Mouse (Mus musculus): Measurements from ENCODE around the gene Dgcr2. TPM values are rescaled to one million over a fixed set of nuclear protein-coding genes. Genes with fewer than 3 reads are reported as not detected.

Dgcr2 gene
- 87.9 and 89.2 TPM in 2 replicates for polyA plus RNA-seq (2015; fragmentation: Nextera tagmentation; extraction: Ambion mirVana)

DNA sequence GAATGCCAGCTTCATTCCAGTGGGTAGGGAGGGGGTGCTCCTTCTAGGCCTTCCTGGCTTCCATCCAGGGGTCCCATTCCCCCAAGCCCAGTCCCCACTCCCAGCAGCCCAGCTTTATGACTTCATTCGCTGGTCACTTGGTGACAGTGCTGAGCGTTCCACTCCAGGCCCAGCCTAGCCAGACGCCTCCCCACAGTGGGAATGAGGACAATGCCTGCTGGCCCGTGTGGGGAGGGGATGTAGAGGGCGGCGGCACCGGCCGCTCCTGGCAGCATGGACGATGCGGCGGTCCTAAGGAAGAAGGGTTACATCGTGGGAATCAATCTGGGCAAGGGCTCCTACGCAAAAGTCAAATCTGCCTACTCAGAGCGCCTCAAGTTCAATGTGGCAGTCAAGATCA lies at the start of gene Dgcr2, which contains the start of gene Tssk2:
Gene Dgcr2 (minus strand): TSS at position 101 of the 400 bp plus-strand sequence.
Gene Tssk2 (plus strand): TSS at position 176 of the 400 bp plus-strand sequence.
- H3K9ac ChIP-seq (ENCODE audit: low read length), result no peak within 1 kb of the TSS
- no peak within 1 kb of the TSS for H3K4me2 ChIP-seq (ENCODE audit: low read depth, low read length)
- no peaks in the 10 kb centered on the region for H3K9me3 ChIP-seq (ENCODE audit: control insufficient read depth, low read length)
- H3K27ac ChIP-seq (ENCODE audit: low read length), result no peak within 1 kb of the TSS
- peaks cover 35% of the 10 kb centered on the region for H3K36me3 ChIP-seq (ENCODE audit: control insufficient read depth, insufficient read depth, low read length)
- H3K4me1 ChIP-seq (replicated peaks; ENCODE audit: control insufficient read depth, insufficient read depth, low read length), result no peaks in the 10 kb centered on the region
- H3K27me3 ChIP-seq (ENCODE audit: control insufficient read depth, insufficient read depth, low read depth, low read length), result no peaks in the 10 kb centered on the region; the same call in 1 of the 2 replicates
- no peak for ATAC-seq (ENCODE audit: low read depth)
- no peak within 1 kb of the TSS for H3K4me3 ChIP-seq (ENCODE audit: low read length)
- WGBS, result 89% methylated on average over 14 of the region's 14 CpGs

DNA sequence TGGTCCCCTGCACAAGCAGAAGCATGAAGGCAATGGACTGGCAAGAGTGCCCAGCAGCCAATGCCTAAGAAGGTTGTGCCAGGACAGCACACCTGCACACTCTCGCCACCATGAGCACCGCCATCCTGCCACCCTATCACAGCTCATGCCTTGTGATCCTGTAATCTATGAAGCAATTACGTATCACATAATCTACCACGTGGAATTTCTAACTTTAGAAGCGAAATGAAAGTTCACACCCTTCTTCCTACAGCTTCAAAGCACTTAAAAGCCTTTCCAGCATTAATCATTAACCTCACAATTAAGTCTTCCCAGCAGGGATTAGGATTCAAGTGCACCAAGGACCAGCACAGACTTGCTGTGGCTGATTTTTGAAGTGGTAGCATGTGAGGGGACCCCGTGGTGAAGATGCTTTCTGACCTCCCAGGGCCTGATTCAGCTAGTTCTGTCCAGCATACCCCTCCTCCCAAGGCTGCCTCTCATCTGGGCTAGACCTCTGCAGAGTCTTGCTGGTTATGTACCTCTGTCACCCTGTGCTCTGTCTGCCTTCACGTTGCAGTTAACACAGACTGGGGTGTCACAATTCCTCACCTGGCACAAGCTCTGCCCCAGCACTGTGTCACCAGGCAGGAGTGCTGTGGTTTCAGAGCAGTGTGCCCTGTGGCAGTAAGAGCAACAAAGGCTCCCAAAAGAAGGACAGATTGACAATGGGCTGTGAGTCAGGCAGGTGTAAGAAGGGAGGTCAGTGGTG lies 46.9 kb upstream of the Dgcr2 start:
- H3K4me3 ChIP-seq (ENCODE audit: low read length), result no peak overlapping the region
- H3K36me3 ChIP-seq (ENCODE audit: control insufficient read depth, insufficient read depth, low read length), result no peaks in the 10 kb centered on the region
- 0 out of 2 replicates have a peak overlapping the region, but pooled peaks have one; percentile 1 for H3K9ac ChIP-seq (ENCODE audit: low read length)
- H3K9me3 ChIP-seq (ENCODE audit: control insufficient read depth, low read length), result no peaks in the 10 kb centered on the region
- peak overlapping the region; percentile 7; the same call in 1 of the 2 replicates for H3K27ac ChIP-seq (ENCODE audit: low read length)
- H3K27me3 ChIP-seq (ENCODE audit: control insufficient read depth, insufficient read depth, low read depth, low read length), result no peaks in the 10 kb centered on the region
- WGBS, result 34% methylated on average over 7 of the region's 7 CpGs
- H3K4me2 ChIP-seq (ENCODE audit: low read depth, low read length), result no peak overlapping the region
- peaks cover 2% of the 10 kb centered on the region; the same call in 1 of the 2 replicates for H3K4me1 ChIP-seq (replicated peaks; ENCODE audit: control insufficient read depth, insufficient read depth, low read length)
- peak; percentile 76 for ATAC-seq (ENCODE audit: low read depth)

DNA sequence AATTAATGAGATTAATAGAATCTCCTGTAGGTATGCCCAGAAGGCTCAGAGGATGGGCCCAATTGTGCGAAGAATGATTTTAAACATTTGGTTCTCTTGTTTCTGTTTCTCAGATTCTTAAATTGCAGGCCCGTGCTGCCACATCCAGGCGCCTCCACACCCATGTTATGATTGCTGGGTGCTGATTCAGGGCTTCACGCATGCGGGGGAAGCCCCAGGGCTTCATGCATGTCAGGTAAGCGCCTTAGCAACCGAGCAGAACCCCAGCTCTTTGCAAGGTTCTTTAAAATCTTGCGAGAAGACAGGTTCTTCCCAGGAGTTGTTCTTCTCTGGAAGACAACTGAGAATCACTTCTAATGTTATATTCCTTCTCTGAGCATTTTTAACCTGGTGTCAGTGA lies 45.1 kb upstream of the Dgcr2 start:
- Histone ChIP-seq H3K4me2 (ENCODE audit: low read depth, low read length) (no peak overlapping the region), H3K27ac (ENCODE audit: low read length) (no peak overlapping the region), H3K27me3 (ENCODE audit: control insufficient read depth, insufficient read depth, low read depth, low read length) (no peaks in the 10 kb centered on the region), H3K4me3 (ENCODE audit: low read length) (no peak overlapping the region), H3K4me1 (replicated peaks; ENCODE audit: control insufficient read depth, insufficient read depth, low read length) (peaks cover 9% of the 10 kb centered on the region), H3K9me3 (ENCODE audit: control insufficient read depth, low read length) (no peaks in the 10 kb centered on the region), H3K9ac (ENCODE audit: low read length) (no peak overlapping the region), H3K36me3 (ENCODE audit: control insufficient read depth, insufficient read depth, low read length) (no peaks in the 10 kb centered on the region)
- whole genome bisulfite sequencing, result 60% methylated on average over 8 of the region's 8 CpGs
- no peak for ATAC-seq (ENCODE audit: low read depth)

- Histone ChIP-seq H3K4me1 (replicated peaks; ENCODE audit: control insufficient read depth, insufficient read depth, low read length) (peaks cover 9% of the 10 kb centered on the region), H3K4me2 (ENCODE audit: low read depth, low read length) (peak overlapping the region; percentile 2; the same call in 1 of the 2 replicates), H3K4me3 (ENCODE audit: low read length) (no peak overlapping the region; the same call in 1 of the 2 replicates), H3K27ac (ENCODE audit: low read length) (peak overlapping the region; percentile 43), H3K36me3 (ENCODE audit: control insufficient read depth, insufficient read depth, low read length) (no peaks in the 10 kb centered on the region), H3K27me3 (ENCODE audit: control insufficient read depth, insufficient read depth, low read depth, low read length) (no peaks in the 10 kb centered on the region; the same call in none of the 2 replicates), H3K9ac (ENCODE audit: low read length) (peak overlapping the region; percentile 22; the same call in 1 of the 2 replicates), H3K9me3 (ENCODE audit: control insufficient read depth, low read length) (no peaks in the 10 kb centered on the region)
- ATAC-seq (ENCODE audit: low read depth), result peak; percentile 72
- WGBS, result 22% methylated on average over 9 of the region's 9 CpGs
Measured at GRCm38 (mm10) chr16:17939255-17939751, 40.9 kb upstream of the Dgcr2 start.

DNA sequence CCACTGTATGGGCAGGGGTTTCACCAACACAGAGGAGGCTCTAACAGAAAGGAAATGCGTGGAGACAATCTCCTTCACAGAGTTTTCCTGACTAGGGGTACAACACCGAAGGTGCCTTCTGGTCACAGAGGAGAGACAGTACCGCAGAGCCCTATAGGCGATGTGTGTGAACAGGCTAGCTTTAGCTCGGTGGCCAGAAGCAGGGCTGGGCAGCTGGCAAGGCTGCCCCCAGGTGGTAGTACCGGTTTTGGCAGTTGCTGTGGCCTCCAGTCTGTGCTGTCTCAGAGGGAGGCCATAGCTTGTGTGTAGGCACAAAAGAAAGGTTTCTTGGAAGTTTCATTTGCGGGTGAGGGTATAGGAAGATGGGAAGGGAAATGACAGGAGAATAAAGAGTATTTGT lies 40.5 kb upstream of the Dgcr2 start:
- H3K4me2 ChIP-seq (ENCODE audit: low read depth, low read length), result peak overlapping the region; percentile 2
- H3K36me3 ChIP-seq (ENCODE audit: control insufficient read depth, insufficient read depth, low read length), result no peaks in the 10 kb centered on the region
- peak overlapping the region; percentile 43 for H3K27ac ChIP-seq (ENCODE audit: low read length)
- peak; percentile 95 for ATAC-seq (ENCODE audit: low read depth)
- no peaks in the 10 kb centered on the region for H3K9me3 ChIP-seq (ENCODE audit: control insufficient read depth, low read length)
- no peak overlapping the region; the same call in 1 of the 2 replicates for H3K4me3 ChIP-seq (ENCODE audit: low read length)
- H3K4me1 ChIP-seq (replicated peaks; ENCODE audit: control insufficient read depth, insufficient read depth, low read length), result peaks cover 9% of the 10 kb centered on the region
- WGBS, result 9% methylated on average over 7 of the region's 7 CpGs
- H3K27me3 ChIP-seq (ENCODE audit: control insufficient read depth, insufficient read depth, low read depth, low read length), result no peaks in the 10 kb centered on the region; the same call in none of the 2 replicates
- H3K9ac ChIP-seq (ENCODE audit: low read length), result 0 out of 2 replicates have a peak overlapping the region, but pooled peaks have one; percentile 22

GRCm38 (mm10) chr16:17938187-17938586 lies 39.8 kb upstream of the Dgcr2 start:
- no peak overlapping the region for H3K4me3 ChIP-seq (ENCODE audit: low read length)
- no peaks in the 10 kb centered on the region for H3K36me3 ChIP-seq (ENCODE audit: control insufficient read depth, insufficient read depth, low read length)
- no peak overlapping the region for H3K4me2 ChIP-seq (ENCODE audit: low read depth, low read length)
- no peak for ATAC-seq (ENCODE audit: low read depth)
- no peak overlapping the region for H3K9ac ChIP-seq (ENCODE audit: low read length)
- no peak overlapping the region for H3K27ac ChIP-seq (ENCODE audit: low read length)
- H3K27me3 ChIP-seq (ENCODE audit: control insufficient read depth, insufficient read depth, low read depth, low read length), result no peaks in the 10 kb centered on the region; the same call in none of the 2 replicates
- WGBS, result 58% methylated on average over 7 of the region's 7 CpGs
- H3K4me1 ChIP-seq (replicated peaks; ENCODE audit: control insufficient read depth, insufficient read depth, low read length), result peaks cover 9% of the 10 kb centered on the region
- no peaks in the 10 kb centered on the region for H3K9me3 ChIP-seq (ENCODE audit: control insufficient read depth, low read length)

GRCm38 (mm10) chr16:17936776-17937175 lies 38.4 kb upstream of the Dgcr2 start:
- Histone ChIP-seq H3K27me3 (ENCODE audit: control insufficient read depth, insufficient read depth, low read depth, low read length) (no peaks in the 10 kb centered on the region; the same call in none of the 2 replicates), H3K4me1 (replicated peaks; ENCODE audit: control insufficient read depth, insufficient read depth, low read length) (peaks cover 9% of the 10 kb centered on the region), H3K36me3 (ENCODE audit: control insufficient read depth, insufficient read depth, low read length) (no peaks in the 10 kb centered on the region), H3K27ac (ENCODE audit: low read length) (no peak overlapping the region), H3K4me3 (ENCODE audit: low read length) (no peak overlapping the region), H3K4me2 (ENCODE audit: low read depth, low read length) (no peak overlapping the region), H3K9me3 (ENCODE audit: control insufficient read depth, low read length) (no peaks in the 10 kb centered on the region), H3K9ac (ENCODE audit: low read length) (no peak overlapping the region)
- no peak for ATAC-seq (ENCODE audit: low read depth)
- WGBS, result 75% methylated on average over 10 of the region's 10 CpGs

GRCm38 (mm10) chr16:17934445-17934910 lies 36.1 kb upstream of the Dgcr2 start:
- H3K4me1 ChIP-seq (replicated peaks; ENCODE audit: control insufficient read depth, insufficient read depth, low read length), result peaks cover 8% of the 10 kb centered on the region
- H3K4me3 ChIP-seq (ENCODE audit: low read length), result no peak overlapping the region
- H3K27ac ChIP-seq (ENCODE audit: low read length), result no peak overlapping the region
- H3K36me3 ChIP-seq (ENCODE audit: control insufficient read depth, insufficient read depth, low read length), result no peaks in the 10 kb centered on the region
- H3K27me3 ChIP-seq (ENCODE audit: control insufficient read depth, insufficient read depth, low read depth, low read length), result no peaks in the 10 kb centered on the region; the same call in none of the 2 replicates
- H3K4me2 ChIP-seq (ENCODE audit: low read depth, low read length), result no peak overlapping the region
- no peak for ATAC-seq (ENCODE audit: low read depth)
- H3K9ac ChIP-seq (ENCODE audit: low read length), result no peak overlapping the region
- no peaks in the 10 kb centered on the region for H3K9me3 ChIP-seq (ENCODE audit: control insufficient read depth, low read length)
- 40% methylated on average over 3 of the region's 3 CpGs for WGBS
